Mouse (Mus musculus): ENCODE results near the gene Map4k2.

DNA sequence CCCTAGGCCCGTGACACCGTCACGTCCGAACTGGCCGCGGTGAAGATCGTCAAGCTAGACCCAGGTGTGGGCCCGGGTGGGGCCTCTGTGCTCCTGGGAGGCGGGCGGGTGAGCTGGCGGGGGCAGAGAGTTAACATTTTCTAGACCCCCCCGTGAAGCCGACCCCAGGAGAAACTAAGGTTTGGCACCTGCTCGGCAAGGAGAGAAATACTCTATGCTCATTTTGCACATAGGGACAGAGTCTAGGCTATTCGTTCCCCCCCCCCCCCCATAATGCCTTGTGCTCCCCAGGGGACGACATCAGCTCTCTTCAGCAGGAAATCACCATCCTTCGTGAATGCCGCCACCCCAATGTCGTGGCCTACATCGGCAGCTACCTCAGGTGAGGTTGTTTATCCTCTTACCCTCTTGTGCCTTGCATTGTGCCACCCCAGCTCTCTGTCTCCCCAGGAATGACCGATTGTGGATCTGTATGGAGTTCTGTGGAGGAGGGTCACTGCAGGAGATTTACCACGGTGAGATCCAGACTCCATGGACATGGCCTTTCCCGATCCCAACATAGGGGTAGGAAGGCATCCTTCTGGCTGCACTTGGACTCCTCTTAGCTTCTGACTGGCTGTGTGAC is 630 bp downstream of the Map4k2 start:
- no peak for TF ChIP-seq POLR2A (IDR thresholded peaks at IDR 0.05; ENCODE audit: borderline replicate concordance, extremely low read depth, insufficient read depth, insufficient read length, poor library complexity, severe bottlenecking)
- TF ChIP-seq CTCF (IDR thresholded peaks at IDR 0.05; ENCODE audit: borderline replicate concordance, extremely low read depth, insufficient read depth, insufficient read length) = no peak
